Mouse (Mus musculus): Measurements from ENCODE around the gene Gse1.

DNA sequence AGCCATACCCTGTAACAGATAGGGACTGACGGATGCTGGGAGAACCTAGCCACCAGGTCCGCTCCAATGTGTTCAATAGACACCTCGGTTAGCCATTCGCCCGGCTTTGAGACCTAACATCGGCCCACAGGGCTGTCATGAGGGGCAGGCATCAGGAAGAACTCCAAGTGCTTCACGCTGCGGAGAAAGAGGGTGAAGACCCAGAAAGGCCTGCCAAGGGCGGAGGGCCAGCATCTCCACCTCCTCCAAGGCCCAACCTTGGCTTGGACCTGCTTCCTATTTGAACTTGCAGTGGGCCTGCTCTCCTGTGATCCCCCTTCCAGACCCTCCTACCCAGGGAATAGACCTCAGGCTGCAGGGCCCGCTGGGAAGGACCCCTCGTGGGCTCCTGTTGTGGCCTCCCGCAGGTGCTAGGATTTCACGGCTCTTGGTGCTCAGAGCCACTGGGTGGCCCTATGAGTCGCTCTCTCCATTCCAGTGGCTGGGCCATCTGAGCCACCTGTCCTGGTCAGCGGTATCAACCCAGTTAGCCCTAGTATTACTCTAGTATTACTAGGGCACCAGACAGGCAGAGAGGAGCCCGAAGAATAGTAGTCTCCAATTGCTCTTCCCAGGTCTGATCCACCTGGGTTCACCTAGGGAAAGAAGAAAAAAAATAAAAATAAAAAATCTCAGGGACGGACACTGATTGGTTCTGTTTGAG, 38.0 kb upstream of the Gse1 start:
- TF ChIP-seq CTCF (IDR thresholded peaks at IDR 0.05; ENCODE audit: borderline replicate concordance, insufficient read depth, low read depth, low read length) (no peak), POLR2A (IDR thresholded peaks at IDR 0.05; ENCODE audit: borderline replicate concordance, insufficient read depth, low read length) (peak; percentile 61; the same call in 1 of the 2 replicates)

Data from cerebellum, adult 2 months (tissue).